Mouse (Mus musculus) MEL (cell line): ENCODE results near the gene Nupr1l. TPM values are rescaled to one million over a fixed set of nuclear protein-coding genes. Genes with fewer than 3 reads are reported as not detected.
A peak's percentile ranks its signal among the peaks of the same experiment; 100 is the strongest.

Experiments used
- DNase-seq: peaks from one replicate; pipeline ENCODE4 v3.0.0; 2011; ENCODE audit warnings: low read depth, low spot score
- H3K27ac ChIP-seq: 2 replicates; pipeline ENCODE4 v1.5.1; 2012; ENCODE audit warnings: low read depth, mild to moderate bottlenecking, control low read depth, low read length, moderate library complexity; ENCODE audit not compliant: control insufficient read depth
- H3K27me3 ChIP-seq, 2 experiments: fragments of 150-350 bp in 1 of 2; sonication (generic) in 1 of 2; 2 replicates each; pipeline ENCODE4 v1.6.1; 2012; ENCODE audit warnings: low read length in 2 of 2, mild to moderate bottlenecking in 2 of 2, improper control_type of control experiment in 1 of 2, moderate library complexity in 1 of 2; ENCODE audit not compliant: insufficient read depth in 2 of 2, control insufficient read depth in 1 of 2
- H3K36me3 ChIP-seq, 2 experiments: 2 replicates each; pipeline ENCODE4 v1.6.1; 2012 to 2014; ENCODE audit warnings: low read length in 2 of 2, improper control_type of control experiment in 1 of 2, inconsistent platforms in 1 of 2, mild to moderate bottlenecking in 1 of 2; ENCODE audit not compliant: insufficient read depth in 2 of 2, control insufficient read depth in 1 of 2
- H3K4me1 ChIP-seq, 2 experiments: fragments of 150-350 bp in 1 of 2; sonication (generic) in 1 of 2; 2 replicates each; pipeline ENCODE4 v1.6.1; 2012; ENCODE audit warnings: low read length in 2 of 2, improper control_type of control experiment in 1 of 2, mild to moderate bottlenecking in 1 of 2; ENCODE audit not compliant: insufficient read depth in 2 of 2, control insufficient read depth in 1 of 2
- H3K4me3 ChIP-seq, 2 experiments: fragments of 150-350 bp in 1 of 2; sonication (generic) in 1 of 2; 2 replicates each; pipeline ENCODE4 v1.5.1; 2012; ENCODE audit warnings: low read depth in 2 of 2, low read length in 2 of 2, mild to moderate bottlenecking in 2 of 2, moderate library complexity in 2 of 2, control low read depth in 1 of 2, improper control_type of control experiment in 1 of 2; ENCODE audit not compliant: control insufficient read depth in 1 of 2, insufficient read depth in 1 of 2
- H3K79me2 ChIP-seq: 2 replicates; pipeline ENCODE4 v1.6.1; 2012; ENCODE audit warnings: mild to moderate bottlenecking, low read length, moderate library complexity; ENCODE audit not compliant: control insufficient read depth, poor library complexity, insufficient read depth
- H3K9ac ChIP-seq: 2 replicates; pipeline ENCODE4 v1.6.1; 2012; ENCODE audit warnings: low read depth, mild to moderate bottlenecking, control low read depth, low read length, moderate library complexity; ENCODE audit not compliant: control insufficient read depth, poor library complexity, severe bottlenecking
- H3K9me3 ChIP-seq: fragments of 150-350 bp; sonication (generic); replicated peaks from 2 replicates; pipeline ENCODE4 v1.6.1; 2012; ENCODE audit warnings: mild to moderate bottlenecking, low read length, improper control_type of control experiment, moderate library complexity; ENCODE audit not compliant: insufficient read depth
- BHLHE40 ChIP-seq: IDR thresholded peaks from 2 replicates; pipeline ENCODE4 v1.6.1; 2012; ENCODE audit warnings: low read depth, mild to moderate bottlenecking, inconsistent platforms, low read length, improper control_type of control experiment, borderline replicate concordance
- CTCF ChIP-seq, 3 experiments: IDR thresholded peaks in 2 of 3; conservative IDR thresholded peaks in 1 of 3; 2 replicates each; pipeline ENCODE4 v1.5.1; 2011 to 2012; ENCODE audit warnings: low read length in 3 of 3, low read depth in 2 of 3, mild to moderate bottlenecking in 2 of 3, improper control_type of control experiment in 1 of 3, inconsistent platforms in 1 of 3, mixed read lengths in 1 of 3, moderate library complexity in 1 of 3; ENCODE audit not compliant: control insufficient read depth in 1 of 3, insufficient read depth in 1 of 3, poor library complexity in 1 of 3, severe bottlenecking in 1 of 3
- MAZ ChIP-seq: IDR thresholded peaks from 2 replicates; pipeline ENCODE4 v1.6.1; 2012; ENCODE audit warnings: low read depth, mild to moderate bottlenecking, inconsistent platforms, low read length, improper control_type of control experiment
- MYC ChIP-seq: IDR thresholded peaks from 2 replicates; pipeline ENCODE4 v1.6.1; 2011; ENCODE audit warnings: low read depth, mild to moderate bottlenecking, low read length, improper control_type of control experiment, moderate library complexity
- NRF1 ChIP-seq: IDR thresholded peaks from 2 replicates; pipeline ENCODE4 v1.6.1; 2014; ENCODE audit warnings: low read depth, mild to moderate bottlenecking, inconsistent platforms, low read length, improper control_type of control experiment, moderate library complexity; ENCODE audit not compliant: poor library complexity, insufficient read depth, severe bottlenecking
- RAD21 ChIP-seq: IDR thresholded peaks from 2 replicates; pipeline ENCODE4 v1.6.1; 2011; ENCODE audit warnings: mild to moderate bottlenecking, low read depth, low read length, improper control_type of control experiment
- TBP ChIP-seq: IDR thresholded peaks from 2 replicates; pipeline ENCODE4 v1.8.0; 2011; ENCODE audit warnings: low read depth, low read length, improper control_type of control experiment
- USF1 ChIP-seq: IDR thresholded peaks from 2 replicates; pipeline ENCODE4 v1.6.1; 2014; ENCODE audit warnings: low read depth, mild to moderate bottlenecking, inconsistent platforms, low read length, improper control_type of control experiment, moderate library complexity
- ZMIZ1 ChIP-seq: IDR thresholded peaks from 2 replicates; pipeline ENCODE4 v1.6.1; 2012; ENCODE audit warnings: low read depth, mild to moderate bottlenecking, inconsistent platforms, low read length, improper control_type of control experiment, moderate library complexity
- ZNF384 ChIP-seq: IDR thresholded peaks from 2 replicates; pipeline ENCODE4 v1.6.1; 2012; ENCODE audit warnings: low read depth, mild to moderate bottlenecking, inconsistent platforms, low read length, improper control_type of control experiment
- polyA plus RNA-seq, 2 experiments: library from polyadenylated mRNA; stranded (reverse) in 1 of 2; unstranded in 1 of 2; fragments of >175 nt in 1 of 2; fragments of >200 nt in 1 of 2; gene quantifications; 2 replicates each; pipeline versions ENCODE4 v1.2.1 to v1.2.4; 2012; ENCODE audit warnings: low replicate concordance in 2 of 2, low read depth in 1 of 2; ENCODE audit not compliant: insufficient read length in 2 of 2, insufficient read depth in 1 of 2, missing spikeins in 1 of 2
- total RNA-seq: library from RNA; depleted of rRNA; stranded (reverse); fragments of 300-350 nt; gene quantifications from 2 replicates; pipeline ENCODE4 v1.2.3, GENCODE M21; 2012

Gene Nupr1l
- total and polyA plus RNA-seq, 3 experiments, result 0.88 to 1.2 TPM; not detected in 1

GRCm38 (mm10) chr5:129898449-129898848, 9.9 kb upstream of the Nupr1l start, which contains the start of gene Phkg1:
Gene Phkg1, minus strand, starts transcription at chr5:129898549.
- Histone ChIP-seq H3K79me2 (no peaks in the 10 kb centered on the region), H3K9me3 (no peaks in the 10 kb centered on the region), H3K9ac (no peak within 1 kb of the TSS), H3K36me3 (peaks cover 0 to 9% of the 10 kb centered on the region in 2 experiments; a peak in 2 of 4 replicates), H3K27me3 (no peaks in the 10 kb centered on the region), H3K27ac (no peak within 1 kb of the TSS), H3K4me3 (no peak within 1 kb of the TSS), H3K4me1 (peaks cover 0 to 5% of the 10 kb centered on the region in 2 experiments; a peak in 1 of 4 replicates)
- no peak for DNase-seq
- TF ChIP-seq ZMIZ1, result no peak
- TF ChIP-seq CTCF (IDR thresholded peaks at IDR 0.05 in 2 of 3, conservative IDR thresholded peaks at IDR 0.05 in 1 of 3; ENCODE audit: control insufficient read depth in 1 of 3, insufficient read depth in 1 of 3, low read depth in 2 of 3, low read length in 3 of 3, poor library complexity in 1 of 3, severe bottlenecking in 1 of 3), result no peak
- no peak for TF ChIP-seq MYC

DNA sequence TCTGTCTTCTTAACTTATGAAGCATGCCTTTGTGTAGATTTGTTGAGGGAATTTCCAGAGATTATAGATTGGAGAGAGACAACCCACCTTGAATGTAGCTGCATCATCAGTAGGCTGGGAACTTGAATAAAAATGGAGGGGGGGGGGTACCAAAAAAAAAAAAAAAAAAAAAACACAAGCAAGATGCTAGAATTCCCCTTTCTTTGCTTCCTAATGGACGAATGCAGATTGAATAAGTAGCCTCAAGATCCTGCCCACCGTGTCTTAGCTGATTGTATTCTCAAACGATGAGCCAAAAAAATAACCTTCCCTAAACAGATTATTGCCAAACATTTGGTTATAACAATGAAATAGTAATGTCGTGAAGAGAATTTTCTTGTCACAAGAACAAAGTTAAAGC, 565 bp upstream of the Nupr1l start:
- peaks cover 0 to 9% of the 10 kb centered on the region in 2 experiments; a peak in 3 of 4 replicates for H3K4me1 ChIP-seq
- H3K4me3 ChIP-seq, result peak overlapping the region; percentile 78 to 89
- no peak overlapping the region for H3K27ac ChIP-seq
- H3K9ac ChIP-seq, result peak overlapping the region; percentile 49
- peaks cover 3% of the 10 kb centered on the region; the same call in 1 of the 2 replicates for H3K79me2 ChIP-seq
- H3K36me3 ChIP-seq, result peaks cover 0 to 12% of the 10 kb centered on the region in 2 experiments; a peak in 2 of 4 replicates
- DNase-seq, result no peak
- H3K27me3 ChIP-seq, result no peaks in the 10 kb centered on the region
- TF ChIP-seq ZNF384 (peak; percentile 76), NRF1 (no peak), RAD21 (no peak), CTCF (IDR thresholded peaks at IDR 0.05 in 2 of 3, conservative IDR thresholded peaks at IDR 0.05 in 1 of 3; ENCODE audit: control insufficient read depth in 1 of 3, insufficient read depth in 1 of 3, low read depth in 2 of 3, low read length in 3 of 3, poor library complexity in 1 of 3, severe bottlenecking in 1 of 3) (no peak), BHLHE40 (no peak), TBP (no peak), USF1 (no peak), MAZ (no peak)
- H3K9me3 ChIP-seq, result no peaks in the 10 kb centered on the region

DNA sequence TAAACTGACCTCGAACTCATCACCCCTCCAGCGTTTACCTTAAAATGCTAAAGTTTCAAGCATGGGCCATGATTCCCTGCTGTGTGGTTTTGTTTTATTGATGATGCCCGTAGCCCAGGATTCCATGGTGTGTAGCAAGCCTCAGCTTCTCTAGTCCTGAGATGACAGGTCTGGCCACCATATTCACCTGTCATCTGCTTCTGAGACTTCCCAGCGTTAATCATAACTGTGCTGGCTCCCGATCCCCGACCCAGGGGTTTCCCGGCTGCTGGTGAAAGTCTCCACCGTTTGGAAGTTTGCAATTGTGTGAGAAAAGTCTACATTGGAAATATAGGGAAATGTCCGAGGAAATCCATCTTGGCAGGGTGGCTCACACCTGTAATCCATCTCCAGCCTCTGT, 807 bp downstream of the Nupr1l start:
- no peak for DNase-seq
- H3K9ac ChIP-seq, result peak overlapping the region; percentile 80
- no peaks in the 10 kb centered on the region for H3K27me3 ChIP-seq
- peak overlapping the region; percentile 78 to 89 for H3K4me3 ChIP-seq
- peaks cover 3% of the 10 kb centered on the region; the same call in 1 of the 2 replicates for H3K79me2 ChIP-seq
- H3K27ac ChIP-seq, result no peak overlapping the region
- peaks cover 0 to 9% of the 10 kb centered on the region in 2 experiments; a peak in 3 of 4 replicates for H3K4me1 ChIP-seq
- H3K36me3 ChIP-seq, result peaks cover 0 to 12% of the 10 kb centered on the region in 2 experiments; a peak in 2 of 4 replicates
- no peak for TF ChIP-seq MAZ
- no peaks in the 10 kb centered on the region for H3K9me3 ChIP-seq
